26 mouse cellular contexts compared by ENCODE assay signal in genomic region chr9:94868557-94868956, GRCm38 (mm10).
"Had no signal": no experiment of that assay in that cellular context is flagged by ENCODE, and none has a peak within 500 bp of the region (broad histone marks: within the 10 kb centered on the region; RNA-seq: fewer than 3 reads in every experiment).

No protein-coding gene starts in this region.

- ATAC-seq: hindbrain, postnatal 0 days; intestine, embryonic 16.5 days; liver, postnatal 0 days had no signal

- H3K9ac ChIP-seq: heart, embryonic 12.5 days; hindbrain, embryonic 13.5 days; hindbrain, embryonic 15.5 days; limb, embryonic 12.5 days; liver, embryonic 13.5 days; liver, embryonic 15.5 days; liver, postnatal 0 days had no signal

- DNase-seq: gastrocnemius, adult 2 months; gastrocnemius, postnatal 10 days; gastrocnemius, postnatal 25 days; heart, adult 18-20 months; heart, postnatal 10 days; heart, postnatal 36 days; kidney, adult 11 months; kidney, adult 2 months; kidney, postnatal 10 days; kidney, postnatal 25 days; kidney, postnatal 4 days; liver; liver, embryonic 13.5 days; liver, postnatal 0 days had no signal

- H3K27me3 ChIP-seq: heart, embryonic 12.5 days; hindbrain, embryonic 13.5 days; hindbrain, embryonic 15.5 days; limb, embryonic 12.5 days; liver, embryonic 13.5 days; liver, embryonic 15.5 days had no signal

- H3K9me3 ChIP-seq: heart, embryonic 10.5 days; heart, embryonic 12.5 days; hindbrain, embryonic 15.5 days; limb, embryonic 10.5 days; liver, embryonic 13.5 days; liver, embryonic 15.5 days had no signal

- H3K36me3 ChIP-seq: heart, embryonic 10.5 days; heart, embryonic 12.5 days; hindbrain, embryonic 13.5 days; hindbrain, embryonic 15.5 days; limb, embryonic 10.5 days; limb, embryonic 12.5 days; liver, embryonic 13.5 days; liver, embryonic 15.5 days had no signal

- H3K4me1 ChIP-seq: heart, embryonic 10.5 days; heart, embryonic 12.5 days; hindbrain, embryonic 13.5 days; hindbrain, embryonic 15.5 days; limb, embryonic 10.5 days; limb, embryonic 12.5 days; liver, embryonic 13.5 days; liver, embryonic 15.5 days had no signal

- H3K4me2 ChIP-seq: heart, embryonic 12.5 days; hindbrain, embryonic 13.5 days; hindbrain, embryonic 15.5 days; limb, embryonic 12.5 days; liver, embryonic 11.5 days; liver, embryonic 13.5 days; liver, embryonic 15.5 days had no signal

- H3K27ac ChIP-seq: gastrocnemius, adult 2 months; heart, embryonic 10.5 days; hindbrain, embryonic 13.5 days; hindbrain, embryonic 15.5 days; hindbrain, postnatal 0 days; layer of hippocampus, adult 2 months; left cerebral cortex, adult 2 months; limb, embryonic 10.5 days; limb, embryonic 12.5 days; liver, embryonic 13.5 days; liver, embryonic 15.5 days had no signal

- H3K4me3 ChIP-seq: gastrocnemius, adult 2 months; heart, embryonic 10.5 days; heart, embryonic 12.5 days; hindbrain, embryonic 13.5 days; hindbrain, embryonic 15.5 days; layer of hippocampus, adult 2 months; left cerebral cortex, adult 2 months; limb, embryonic 10.5 days; limb, embryonic 12.5 days; liver, embryonic 13.5 days; liver, embryonic 15.5 days had no signal
